Mouse (Mus musculus): Measurements from ENCODE around the gene Brat1.

The Brat1 gene

GRCm38 (mm10) chr5:140749062-140749875 lies 44.5 kb downstream of the Brat1 start:
- peak; percentile 58 to 80 for DNase-seq

GRCm38 (mm10) chr5:140750925-140751324 lies 46.1 kb downstream of the Brat1 start:
- peak in 1 of 2 experiments; percentile 49 for DNase-seq

GRCm38 (mm10) chr5:140752041-140752440 lies 47.2 kb downstream of the Brat1 start:
- DNase-seq = no peak

GRCm38 (mm10) chr5:140752639-140753038 lies 47.8 kb downstream of the Brat1 start:
- DNase-seq = peak in 1 of 2 experiments; percentile 23

- DNase-seq = no peak
Observed at GRCm38 (mm10) chr5:140753223-140753622, 48.4 kb downstream of the Brat1 start.

- DNase-seq = no peak
Observed at GRCm38 (mm10) chr5:140758864-140759263, 54.1 kb downstream of the Brat1 start.

- no peak for DNase-seq
Observed at GRCm38 (mm10) chr5:140762540-140762939, 57.7 kb downstream of the Brat1 start.

- no peak for DNase-seq
Observed at GRCm38 (mm10) chr5:140764921-140765613, 60.3 kb downstream of the Brat1 start.

GRCm38 (mm10) chr5:140766566-140766965 lies 61.8 kb downstream of the Brat1 start:
- no peak for DNase-seq

GRCm38 (mm10) chr5:140767704-140768141 lies 62.9 kb downstream of the Brat1 start:
- DNase-seq = peak; percentile 84 to 85

- DNase-seq = no peak
Observed at GRCm38 (mm10) chr5:140768333-140768732, 63.5 kb downstream of the Brat1 start.

Data from kidney, adult 8-10 months (tissue).